Mouse (Mus musculus) liver, adult 2 months (tissue): ENCODE results near the gene Mdm4. TPM values are rescaled to one million over a fixed set of nuclear protein-coding genes. Genes with fewer than 3 reads are reported as not detected.

ENCODE experiments used
- DNase-seq: peaks from one replicate; pipeline ENCODE4 v3.0.0-alpha.2; 2011; ENCODE audit warnings: low read depth, low spot score; ENCODE audit errors: extremely low read depth
- H3K27ac ChIP-seq: fragments of 200-500 bp; replicated peaks from 2 replicates; pipeline ENCODE4 v1.5.1; 2012; ENCODE audit warnings: low read depth, mild to moderate bottlenecking, control low read depth, inconsistent platforms, low read length; ENCODE audit not compliant: insufficient read depth
- H3K27me3 ChIP-seq: fragments of 200-500 bp; 2 replicates; pipeline ENCODE4 v1.6.1; 2012; ENCODE audit warnings: mild to moderate bottlenecking, moderate library complexity, low read length, inconsistent platforms; ENCODE audit not compliant: control insufficient read depth, insufficient read depth
- H3K36me3 ChIP-seq: fragments of 200-500 bp; 2 replicates; pipeline ENCODE4 v1.6.1; 2012; ENCODE audit warnings: low read length, inconsistent platforms; ENCODE audit not compliant: control insufficient read depth, insufficient read depth
- H3K4me1 ChIP-seq: fragments of 200-500 bp; 2 replicates; pipeline ENCODE4 v1.6.1; 2011; ENCODE audit warnings: low read length; ENCODE audit not compliant: control insufficient read depth, insufficient read depth
- H3K4me3 ChIP-seq: fragments of 200-500 bp; 2 replicates; pipeline ENCODE4 v1.5.1; 2011; ENCODE audit warnings: low read depth, mild to moderate bottlenecking, control low read depth, low read length, moderate library complexity; ENCODE audit not compliant: insufficient read depth
- H3K79me2 ChIP-seq: fragments of 200-500 bp; 2 replicates; pipeline ENCODE4 v1.6.1; 2012; ENCODE audit warnings: inconsistent platforms, mild to moderate bottlenecking, low read length, moderate library complexity; ENCODE audit not compliant: control insufficient read depth, insufficient read depth
- H3K9ac ChIP-seq: fragments of 200-500 bp; 2 replicates; pipeline ENCODE4 v1.6.1; 2012; ENCODE audit warnings: low read depth, mild to moderate bottlenecking, control low read depth, inconsistent platforms, low read length
- CTCF ChIP-seq: fragments of 200-500 bp; IDR thresholded peaks from 2 replicates; pipeline ENCODE4 v1.5.1; 2011; ENCODE audit warnings: low read depth, low read length, control low read depth
- POLR2A ChIP-seq: fragments of 200-500 bp; IDR thresholded peaks from 2 replicates; pipeline ENCODE4 v1.6.1; 2011; ENCODE audit warnings: low read length, control low read depth; ENCODE audit not compliant: insufficient read depth; ENCODE audit errors: extremely low read depth
- WGBS: fragments of 180-500 bp; shearing (Covaris S2); methylation state at CpG from one replicate; pipeline ENCODE4 v1.1.7; 2018; 5-methylcytosine and 5-hydroxymethylcytosine counted together
- polyA plus RNA-seq: library from polyadenylated mRNA; depleted of rRNA; stranded (reverse); fragments of >200 nt; gene quantifications from 2 replicates; pipeline ENCODE4 v1.2.3, GENCODE M21; 2012
- total RNA-seq: library from RNA; depleted of rRNA; stranded (reverse); fragments of >200 nt; gene quantifications from 2 replicates; pipeline ENCODE4 v1.2.3, GENCODE M21; 2014

Mdm4 gene
- total and polyA plus RNA-seq, 2 experiments = 14.3 to 41.8 TPM

DNA sequence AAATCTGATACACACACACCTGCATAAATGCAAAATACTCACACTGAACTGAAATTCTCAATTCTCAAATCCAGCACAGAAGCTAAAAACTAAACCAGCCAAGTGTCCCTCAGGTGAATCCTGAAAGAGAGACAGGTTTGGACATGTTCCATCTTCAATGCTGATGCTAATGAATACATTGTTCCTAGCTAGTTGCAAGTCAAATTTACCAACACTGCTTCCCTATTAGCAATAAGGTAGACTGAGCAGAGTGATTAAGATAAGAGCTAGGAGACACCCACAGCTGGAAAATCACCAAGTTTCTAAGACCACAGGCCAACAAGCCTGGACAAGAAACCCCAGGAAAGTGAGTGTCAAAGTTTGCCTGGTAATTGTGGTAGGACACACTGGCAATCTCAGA, 11.0 kb downstream of the Mdm4 start:
- H3K27me3 ChIP-seq = no peaks in the 10 kb centered on the region
- no peak overlapping the region for H3K9ac ChIP-seq
- no peak for TF ChIP-seq CTCF
- no peak for TF ChIP-seq POLR2A
- peaks cover 8% of the 10 kb centered on the region for H3K4me1 ChIP-seq
- H3K27ac ChIP-seq = no peak overlapping the region
- peaks cover 17% of the 10 kb centered on the region for H3K79me2 ChIP-seq
- H3K36me3 ChIP-seq = peaks cover 27% of the 10 kb centered on the region
- no peak for DNase-seq
- H3K4me3 ChIP-seq = no peak overlapping the region

DNA sequence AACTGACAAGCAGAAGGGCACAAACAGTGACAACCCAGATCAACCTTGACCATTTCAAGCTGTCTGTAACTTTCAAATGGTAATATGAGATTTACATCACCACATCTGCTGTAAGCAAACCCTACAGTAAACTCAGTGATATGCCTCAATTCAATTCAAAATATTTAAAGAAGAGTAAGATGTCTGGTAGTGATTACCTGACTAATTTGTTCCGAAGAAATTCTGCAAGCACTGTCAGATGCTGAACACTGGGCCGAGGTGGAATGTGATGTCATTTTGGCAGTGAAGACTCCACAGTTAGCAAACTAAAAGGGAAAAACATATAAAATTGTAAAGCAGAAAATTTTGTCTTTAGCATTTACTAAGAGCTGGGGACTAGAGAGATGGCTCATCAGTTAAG, 11.8 kb downstream of the Mdm4 start:
- H3K79me2 ChIP-seq = peaks cover 12% of the 10 kb centered on the region; the same call in 1 of the 2 replicates
- H3K4me3 ChIP-seq = no peak overlapping the region
- no peaks in the 10 kb centered on the region for H3K27me3 ChIP-seq
- H3K27ac ChIP-seq = no peak overlapping the region
- TF ChIP-seq CTCF = no peak
- no peak for TF ChIP-seq POLR2A
- H3K4me1 ChIP-seq = peaks cover 5% of the 10 kb centered on the region
- WGBS = 69% methylated on average over 2 of the region's 2 CpGs
- no peak for DNase-seq
- H3K9ac ChIP-seq = no peak overlapping the region
- peaks cover 27% of the 10 kb centered on the region for H3K36me3 ChIP-seq

GRCm38 (mm10) chr1:133016775-133017428, 13.5 kb downstream of the Mdm4 start:
- TF ChIP-seq POLR2A = no peak
- no peak for TF ChIP-seq CTCF
- H3K27me3 ChIP-seq = no peaks in the 10 kb centered on the region
- H3K4me1 ChIP-seq = peaks cover 5% of the 10 kb centered on the region
- DNase-seq = no peak
- H3K27ac ChIP-seq = no peak overlapping the region
- H3K9ac ChIP-seq = no peak overlapping the region
- peaks cover 35% of the 10 kb centered on the region for H3K36me3 ChIP-seq
- WGBS = 95% methylated on average over 9 of the region's 9 CpGs
- H3K79me2 ChIP-seq = peaks cover 13% of the 10 kb centered on the region; the same call in 1 of the 2 replicates
- H3K4me3 ChIP-seq = no peak overlapping the region

DNA sequence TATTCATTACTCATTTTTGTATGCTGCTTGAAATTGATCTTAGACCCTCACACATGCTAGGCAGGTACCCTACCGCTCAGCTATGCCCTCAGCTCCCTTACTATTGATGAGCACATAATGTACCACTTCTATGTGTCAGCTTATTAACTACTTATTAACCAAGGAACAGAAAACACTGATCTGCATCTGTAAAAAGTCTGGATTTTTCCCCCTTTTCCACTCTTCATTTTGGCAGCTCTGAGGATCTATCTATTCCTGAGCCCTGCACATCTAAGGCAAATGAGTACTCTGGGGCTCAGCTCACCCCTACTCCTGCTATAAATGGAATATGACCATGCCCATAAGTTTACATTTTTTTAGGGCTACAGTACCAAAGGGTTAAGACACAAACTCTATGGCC, 16.2 kb downstream of the Mdm4 start:
- peaks cover 5% of the 10 kb centered on the region; the same call in 1 of the 2 replicates for H3K79me2 ChIP-seq
- H3K27me3 ChIP-seq = no peaks in the 10 kb centered on the region
- H3K4me3 ChIP-seq = no peak overlapping the region
- peaks cover 48% of the 10 kb centered on the region for H3K36me3 ChIP-seq
- WGBS = 91% methylated on average over 1 of the region's 1 CpGs
- H3K9ac ChIP-seq = no peak overlapping the region
- no peak overlapping the region for H3K27ac ChIP-seq
- DNase-seq = no peak
- no peaks in the 10 kb centered on the region for H3K4me1 ChIP-seq
- no peak for TF ChIP-seq POLR2A
- TF ChIP-seq CTCF = no peak

DNA sequence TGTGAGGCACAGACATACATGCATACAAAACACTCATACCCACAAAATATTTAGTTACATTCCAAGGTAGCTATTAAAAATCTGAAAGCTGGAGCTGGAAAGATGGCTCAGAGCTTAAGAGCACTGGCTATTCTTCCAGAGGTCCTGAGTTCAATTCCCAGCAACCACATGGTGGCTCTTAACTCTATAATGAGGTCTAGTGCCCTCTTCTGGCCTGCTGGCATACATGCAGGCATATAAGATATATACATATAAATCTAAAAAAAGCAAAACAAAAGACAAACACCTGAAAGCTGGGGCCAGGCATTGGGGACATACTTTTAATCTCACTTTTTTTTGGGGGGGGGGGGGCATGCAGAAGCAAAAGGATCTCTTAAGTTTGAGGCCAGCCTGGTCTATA, 17.0 kb downstream of the Mdm4 start:
- Histone ChIP-seq H3K27me3 (no peaks in the 10 kb centered on the region), H3K36me3 (peaks cover 48% of the 10 kb centered on the region), H3K27ac (no peak overlapping the region), H3K9ac (no peak overlapping the region), H3K79me2 (peaks cover 5% of the 10 kb centered on the region; the same call in 1 of the 2 replicates), H3K4me1 (no peaks in the 10 kb centered on the region), H3K4me3 (no peak overlapping the region)
- no peak for DNase-seq
- no peak for TF ChIP-seq CTCF
- no peak for TF ChIP-seq POLR2A

- 77% methylated on average over 12 of the region's 13 CpGs for WGBS
- Histone ChIP-seq H3K27ac (no peak overlapping the region; the same call in 1 of the 2 replicates), H3K79me2 (peaks cover 5% of the 10 kb centered on the region; the same call in 1 of the 2 replicates), H3K36me3 (peaks cover 46% of the 10 kb centered on the region), H3K27me3 (no peaks in the 10 kb centered on the region), H3K4me3 (no peak overlapping the region), H3K4me1 (no peaks in the 10 kb centered on the region), H3K9ac (no peak overlapping the region)
- TF ChIP-seq POLR2A (no peak), CTCF (no peak)
- DNase-seq = peak; percentile 49
Measured at GRCm38 (mm10) chr1:133011955-133012841, 18.2 kb downstream of the Mdm4 start.
